Mouse (Mus musculus) ES-E14 (cell line): ENCODE measurements around the gene Lag3.

Source experiments
- CHD2 ChIP-seq: IDR thresholded peaks from 2 replicates; pipeline ENCODE4 v1.6.1; 2014; ENCODE audit warnings: mild to moderate bottlenecking, low read depth, low read length, inconsistent platforms
- HCFC1 ChIP-seq: IDR thresholded peaks from 2 replicates; pipeline ENCODE4 v1.6.1; 2012; ENCODE audit warnings: low read length, inconsistent platforms, borderline replicate concordance; ENCODE audit not compliant: insufficient read depth
- MAFK ChIP-seq: IDR thresholded peaks from 2 replicates; pipeline ENCODE4 v1.6.1; 2014; ENCODE audit warnings: mild to moderate bottlenecking, low read depth, low read length, inconsistent platforms; ENCODE audit not compliant: insufficient read depth
- ZC3H11A ChIP-seq: IDR thresholded peaks from 2 replicates; pipeline ENCODE4 v1.6.1; 2012; ENCODE audit warnings: low read depth, mild to moderate bottlenecking, inconsistent platforms, low read length, borderline replicate concordance
- ZNF384 ChIP-seq: IDR thresholded peaks from 2 replicates; pipeline ENCODE4 v1.6.1; 2012; ENCODE audit warnings: low read depth, low read length, inconsistent platforms

DNA sequence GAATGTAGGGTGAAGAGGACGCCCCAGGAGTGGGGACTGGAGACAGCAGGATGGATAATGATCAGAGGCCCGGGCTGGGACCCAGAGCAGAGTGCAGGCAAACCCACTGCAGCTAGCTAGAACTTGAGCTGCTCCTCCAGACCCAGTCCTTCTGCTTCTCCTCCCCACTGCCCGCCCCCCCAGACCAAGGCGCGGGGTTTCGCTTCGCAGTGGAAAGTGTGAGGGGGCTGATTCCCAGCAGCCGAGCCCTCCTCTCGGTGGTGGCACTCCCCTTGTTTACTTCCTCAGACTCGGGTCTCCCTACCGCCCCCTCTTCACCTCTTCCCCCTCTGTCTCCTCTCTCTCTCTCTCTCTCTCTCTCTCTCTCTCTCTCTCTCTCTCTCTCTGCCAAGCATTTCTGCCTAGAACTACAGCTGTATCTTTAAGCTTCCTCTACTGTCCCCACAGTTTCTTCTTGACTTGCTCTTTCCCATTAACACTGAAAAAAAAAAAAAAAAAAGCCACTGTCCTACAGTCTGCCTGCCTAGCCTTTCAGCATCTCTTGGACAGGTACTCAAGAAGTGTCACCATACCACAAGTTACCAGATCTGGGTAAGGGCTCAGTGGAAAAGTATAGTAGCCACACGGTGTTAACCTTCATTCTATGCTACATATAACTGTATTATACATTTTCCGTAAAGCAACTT, at the start of gene Lag3:
- TF ChIP-seq CHD2 = no peak
- TF ChIP-seq ZNF384 = no peak
- TF ChIP-seq MAFK = no peak
- TF ChIP-seq HCFC1 = no peak
- no peak for TF ChIP-seq ZC3H11A
